Mouse (Mus musculus) MEL (cell line): ENCODE measurements at regions not wholly inside any gene's neighbourhood (a gene's known extent, or its start where the extent isn't known, plus 50 kb on each side); places are given as distances from the start of the nearest gene placed in this dataset.

Experiments used
- DNase-seq: peaks from one replicate; pipeline ENCODE4 v3.0.0; 2011; ENCODE audit warnings: low read depth, low spot score
- H3K27ac ChIP-seq: 2 replicates; pipeline ENCODE4 v1.5.1; 2012; ENCODE audit warnings: low read depth, mild to moderate bottlenecking, control low read depth, low read length, moderate library complexity; ENCODE audit not compliant: control insufficient read depth
- H3K27me3 ChIP-seq, 2 experiments: fragments of 150-350 bp in 1 of 2; sonication (generic) in 1 of 2; 2 replicates each; pipeline ENCODE4 v1.6.1; 2012; ENCODE audit warnings: low read length in 2 of 2, mild to moderate bottlenecking in 2 of 2, improper control_type of control experiment in 1 of 2, moderate library complexity in 1 of 2; ENCODE audit not compliant: insufficient read depth in 2 of 2, control insufficient read depth in 1 of 2
- H3K36me3 ChIP-seq, 2 experiments: 2 replicates each; pipeline ENCODE4 v1.6.1; 2012 to 2014; ENCODE audit warnings: low read length in 2 of 2, improper control_type of control experiment in 1 of 2, inconsistent platforms in 1 of 2, mild to moderate bottlenecking in 1 of 2; ENCODE audit not compliant: insufficient read depth in 2 of 2, control insufficient read depth in 1 of 2
- H3K4me1 ChIP-seq, 2 experiments: fragments of 150-350 bp in 1 of 2; sonication (generic) in 1 of 2; 2 replicates each; pipeline ENCODE4 v1.6.1; 2012; ENCODE audit warnings: low read length in 2 of 2, improper control_type of control experiment in 1 of 2, mild to moderate bottlenecking in 1 of 2; ENCODE audit not compliant: insufficient read depth in 2 of 2, control insufficient read depth in 1 of 2
- H3K4me3 ChIP-seq, 2 experiments: fragments of 150-350 bp in 1 of 2; sonication (generic) in 1 of 2; 2 replicates each; pipeline ENCODE4 v1.5.1; 2012; ENCODE audit warnings: low read depth in 2 of 2, low read length in 2 of 2, mild to moderate bottlenecking in 2 of 2, moderate library complexity in 2 of 2, control low read depth in 1 of 2, improper control_type of control experiment in 1 of 2; ENCODE audit not compliant: control insufficient read depth in 1 of 2, insufficient read depth in 1 of 2
- H3K79me2 ChIP-seq: 2 replicates; pipeline ENCODE4 v1.6.1; 2012; ENCODE audit warnings: mild to moderate bottlenecking, low read length, moderate library complexity; ENCODE audit not compliant: control insufficient read depth, poor library complexity, insufficient read depth
- H3K9ac ChIP-seq: 2 replicates; pipeline ENCODE4 v1.6.1; 2012; ENCODE audit warnings: low read depth, mild to moderate bottlenecking, control low read depth, low read length, moderate library complexity; ENCODE audit not compliant: control insufficient read depth, poor library complexity, severe bottlenecking
- H3K9me3 ChIP-seq: fragments of 150-350 bp; sonication (generic); replicated peaks from 2 replicates; pipeline ENCODE4 v1.6.1; 2012; ENCODE audit warnings: mild to moderate bottlenecking, low read length, improper control_type of control experiment, moderate library complexity; ENCODE audit not compliant: insufficient read depth
- BHLHE40 ChIP-seq: IDR thresholded peaks from 2 replicates; pipeline ENCODE4 v1.6.1; 2012; ENCODE audit warnings: low read depth, mild to moderate bottlenecking, inconsistent platforms, low read length, improper control_type of control experiment, borderline replicate concordance
- CHD2 ChIP-seq: IDR thresholded peaks from 2 replicates; pipeline ENCODE4 v1.6.1; 2011; ENCODE audit warnings: low read length, improper control_type of control experiment
- E2F4 ChIP-seq: IDR thresholded peaks from 2 replicates; pipeline ENCODE4 v1.6.1; 2011; ENCODE audit warnings: low read depth, low read length, improper control_type of control experiment, borderline replicate concordance
- ETS1 ChIP-seq: IDR thresholded peaks from 2 replicates; pipeline ENCODE4 v1.6.1; 2012; ENCODE audit warnings: low read depth, mild to moderate bottlenecking, inconsistent platforms, low read length, improper control_type of control experiment, moderate library complexity
- GABPA ChIP-seq: IDR thresholded peaks from 2 replicates; pipeline ENCODE4 v1.6.1; 2012; ENCODE audit warnings: low read depth, mild to moderate bottlenecking, inconsistent platforms, low read length, improper control_type of control experiment, moderate library complexity
- GATA1 ChIP-seq: IDR thresholded peaks from 2 replicates; pipeline ENCODE4 v1.6.1; 2011; ENCODE audit warnings: low read depth, low read length, improper control_type of control experiment
- KAT2A ChIP-seq: conservative IDR thresholded peaks from 2 replicates; pipeline ENCODE4 v1.6.1; 2012; ENCODE audit warnings: low read depth, low read length, improper control_type of control experiment, inconsistent platforms
- MXI1 ChIP-seq: IDR thresholded peaks from 2 replicates; pipeline ENCODE4 v1.6.1; 2011; ENCODE audit warnings: mild to moderate bottlenecking, low read depth, low read length, improper control_type of control experiment
- MYB ChIP-seq: IDR thresholded peaks from 2 replicates; pipeline ENCODE4 v1.6.1; 2011; ENCODE audit warnings: mild to moderate bottlenecking, low read depth, low read length, improper control_type of control experiment
- NELFE ChIP-seq: IDR thresholded peaks from 2 replicates; pipeline ENCODE4 v1.6.1; 2011; ENCODE audit warnings: low read depth, low read length, improper control_type of control experiment
- NRF1 ChIP-seq: IDR thresholded peaks from 2 replicates; pipeline ENCODE4 v1.6.1; 2014; ENCODE audit warnings: low read depth, mild to moderate bottlenecking, inconsistent platforms, low read length, improper control_type of control experiment, moderate library complexity; ENCODE audit not compliant: poor library complexity, insufficient read depth, severe bottlenecking
- POLR2AphosphoS5 ChIP-seq: IDR thresholded peaks from 2 replicates; pipeline ENCODE4 v1.6.1; 2012; ENCODE audit warnings: low read depth, borderline replicate concordance, mild to moderate bottlenecking, inconsistent platforms, low read length, moderate library complexity, mixed read lengths
- RCOR1 ChIP-seq: IDR thresholded peaks from 2 replicates; pipeline ENCODE4 v1.6.1; 2012; ENCODE audit warnings: low read depth, mild to moderate bottlenecking, inconsistent platforms, low read length, improper control_type of control experiment
- SIN3A ChIP-seq: IDR thresholded peaks from 2 replicates; pipeline ENCODE4 v1.6.1; 2012; ENCODE audit warnings: low read length, improper control_type of control experiment, inconsistent platforms
- TAL1 ChIP-seq: IDR thresholded peaks from 2 replicates; pipeline ENCODE4 v1.6.1; 2012; ENCODE audit warnings: mild to moderate bottlenecking, inconsistent platforms, low read length, moderate library complexity, mixed read lengths
- TBP ChIP-seq: IDR thresholded peaks from 2 replicates; pipeline ENCODE4 v1.8.0; 2011; ENCODE audit warnings: low read depth, low read length, improper control_type of control experiment
- USF2 ChIP-seq, 2 experiments: IDR thresholded peaks; 2 replicates each; pipeline ENCODE4 v1.6.1; 2011 to 2012; ENCODE audit warnings: improper control_type of control experiment in 2 of 2, low read length in 2 of 2, borderline replicate concordance in 1 of 2, inconsistent platforms in 1 of 2, low read depth in 1 of 2, mild to moderate bottlenecking in 1 of 2; ENCODE audit not compliant: insufficient read depth in 1 of 2
- ZC3H11A ChIP-seq: IDR thresholded peaks from 2 replicates; pipeline ENCODE4 v1.6.1; 2012; ENCODE audit warnings: low read depth, mild to moderate bottlenecking, inconsistent platforms, low read length, improper control_type of control experiment
- ZKSCAN1 ChIP-seq: IDR thresholded peaks from 2 replicates; pipeline ENCODE4 v1.6.1; 2012; ENCODE audit warnings: low read depth, mild to moderate bottlenecking, inconsistent platforms, low read length, improper control_type of control experiment, moderate library complexity
- ZMIZ1 ChIP-seq: IDR thresholded peaks from 2 replicates; pipeline ENCODE4 v1.6.1; 2012; ENCODE audit warnings: low read depth, mild to moderate bottlenecking, inconsistent platforms, low read length, improper control_type of control experiment, moderate library complexity
- ZNF384 ChIP-seq: IDR thresholded peaks from 2 replicates; pipeline ENCODE4 v1.6.1; 2012; ENCODE audit warnings: low read depth, mild to moderate bottlenecking, inconsistent platforms, low read length, improper control_type of control experiment

- DNase-seq: no peak
- TF ChIP-seq POLR2AphosphoS5: no peak
- no peak for TF ChIP-seq ZKSCAN1
- no peak for TF ChIP-seq USF2 (IDR thresholded peaks at IDR 0.05; ENCODE audit: borderline replicate concordance in 1 of 2, insufficient read depth in 1 of 2, low read depth in 1 of 2, low read length in 2 of 2)
- TF ChIP-seq BHLHE40: no peak
- no peak for TF ChIP-seq MYB
- TF ChIP-seq ZMIZ1: no peak
- no peak for TF ChIP-seq TBP
- TF ChIP-seq, all 39 proteins: peak for 0
- no peaks in the 10 kb centered on the region for H3K79me2 ChIP-seq
- no peak overlapping the region for H3K27ac ChIP-seq
- no peak overlapping the region for H3K4me3 ChIP-seq
- H3K36me3 ChIP-seq: no peaks in the 10 kb centered on the region
- H3K9me3 ChIP-seq: no peaks in the 10 kb centered on the region
- H3K4me1 ChIP-seq: no peaks in the 10 kb centered on the region
- H3K27me3 ChIP-seq: no peaks in the 10 kb centered on the region
- no peak overlapping the region for H3K9ac ChIP-seq
These were observed 70.5 kb upstream of the Csl start for GRCm38 (mm10) chr10:99829974-99830373.

DNA sequence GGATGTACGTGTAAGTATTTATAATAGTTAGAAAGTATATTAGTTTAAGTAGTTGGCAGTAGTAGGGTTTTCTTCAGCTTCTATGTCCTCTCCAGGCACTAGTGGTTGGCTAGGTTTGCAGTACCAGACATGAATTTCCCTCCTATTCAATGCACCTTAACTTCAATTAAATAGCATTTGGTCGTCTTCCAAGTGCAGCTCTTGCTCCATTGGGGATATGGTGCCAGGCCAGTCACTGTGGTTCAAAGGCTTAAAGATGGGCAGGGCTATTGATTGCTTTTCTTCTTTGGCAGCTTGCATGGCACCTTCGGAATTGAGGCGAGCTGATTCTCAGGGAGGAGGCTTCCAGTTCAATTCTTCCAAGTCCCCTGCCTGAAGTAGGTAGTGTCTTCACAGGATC, 68.0 kb upstream of the Csl start:
- Histone ChIP-seq H3K27ac (no peak overlapping the region), H3K9me3 (no peaks in the 10 kb centered on the region), H3K4me1 (no peaks in the 10 kb centered on the region), H3K9ac (no peak overlapping the region), H3K4me3 (no peak overlapping the region), H3K27me3 (no peaks in the 10 kb centered on the region), H3K79me2 (no peaks in the 10 kb centered on the region), H3K36me3 (no peaks in the 10 kb centered on the region)
- DNase-seq: no peak
- no peak for TF ChIP-seq KAT2A
- no peak for TF ChIP-seq MXI1
- TF ChIP-seq TAL1: no peak
- no peak for TF ChIP-seq NELFE
- no peak for TF ChIP-seq ZC3H11A
- no peak for TF ChIP-seq E2F4
- TF ChIP-seq GATA1: no peak
- no peak for TF ChIP-seq GABPA
- TF ChIP-seq RCOR1: no peak
- no peak for TF ChIP-seq SIN3A
- TF ChIP-seq BHLHE40: no peak
- TF ChIP-seq NRF1: no peak
- TF ChIP-seq ETS1: no peak
- no peak for TF ChIP-seq CHD2
- no peak for TF ChIP-seq ZNF384
